Mouse (Mus musculus) lung, postnatal 14 days (tissue): ENCODE measurements at regions not wholly inside any gene's neighbourhood (a gene's known extent, or its start where the extent isn't known, plus 50 kb on each side); places are given as distances from the start of the nearest gene placed in this dataset.

Source experiments
- DNase-seq: peaks from one replicate; pipeline ENCODE4 v3.0.0; 2021

GRCm38 (mm10) chr10:87733241-87733640 is 124.8 kb upstream of the Igf1 start:
- no peak for DNase-seq

- DNase-seq, result no peak
Measured at GRCm38 (mm10) chr10:87740323-87740722, 117.7 kb upstream of the Igf1 start.

- no peak for DNase-seq
Measured at GRCm38 (mm10) chr10:87742766-87743165, 115.3 kb upstream of the Igf1 start.

- no peak for DNase-seq
Measured at GRCm38 (mm10) chr10:87747846-87748552, 110.1 kb upstream of the Igf1 start.

GRCm38 (mm10) chr10:87748631-87749193 is 109.4 kb upstream of the Igf1 start:
- no peak for DNase-seq

GRCm38 (mm10) chr10:87750321-87750720 is 107.7 kb upstream of the Igf1 start:
- DNase-seq, result no peak

GRCm38 (mm10) chr10:87750972-87751371 is 107.1 kb upstream of the Igf1 start:
- DNase-seq, result no peak

GRCm38 (mm10) chr10:87752117-87752516 is 105.9 kb upstream of the Igf1 start:
- DNase-seq, result no peak

- no peak for DNase-seq
Measured at GRCm38 (mm10) chr10:87753483-87753882, 104.6 kb upstream of the Igf1 start.

GRCm38 (mm10) chr10:87761528-87762030 is 96.5 kb upstream of the Igf1 start:
- no peak for DNase-seq

GRCm38 (mm10) chr10:87787521-87787920 is 70.5 kb upstream of the Igf1 start:
- peak; percentile 52 for DNase-seq

- no peak for DNase-seq
Measured at GRCm38 (mm10) chr10:87792346-87792745, 65.7 kb upstream of the Igf1 start.

- DNase-seq, result peak; percentile 11
Measured at GRCm38 (mm10) chr10:87803936-87804791, 53.9 kb upstream of the Igf1 start.

GRCm38 (mm10) chr10:87804792-87805082 is 53.3 kb upstream of the Igf1 start:
- no peak for DNase-seq
